Mouse (Mus musculus) brain, embryonic 14.5 days (tissue): ENCODE results near the gene Tgfbr3.

Experiments used
- CTCF ChIP-seq: fragments of 200-500 bp; IDR thresholded peaks from 2 replicates; pipeline ENCODE4 v1.5.1; 2012; ENCODE audit warnings: inconsistent platforms, mild to moderate bottlenecking, moderate library complexity, borderline replicate concordance; ENCODE audit not compliant: insufficient read depth, insufficient read length; ENCODE audit errors: extremely low read depth
- POLR2A ChIP-seq: fragments of 200-500 bp; IDR thresholded peaks from 2 replicates; pipeline ENCODE4 v1.6.1; 2012; ENCODE audit warnings: mild to moderate bottlenecking, inconsistent platforms, borderline replicate concordance; ENCODE audit not compliant: poor library complexity, insufficient read depth, insufficient read length, severe bottlenecking; ENCODE audit errors: extremely low read depth

GRCm38 (mm10) chr5:107294041-107294440 is 4.6 kb upstream of the Tgfbr3 start:
- no peak for TF ChIP-seq POLR2A
- TF ChIP-seq CTCF = no peak
